In the genomic region with DNA sequence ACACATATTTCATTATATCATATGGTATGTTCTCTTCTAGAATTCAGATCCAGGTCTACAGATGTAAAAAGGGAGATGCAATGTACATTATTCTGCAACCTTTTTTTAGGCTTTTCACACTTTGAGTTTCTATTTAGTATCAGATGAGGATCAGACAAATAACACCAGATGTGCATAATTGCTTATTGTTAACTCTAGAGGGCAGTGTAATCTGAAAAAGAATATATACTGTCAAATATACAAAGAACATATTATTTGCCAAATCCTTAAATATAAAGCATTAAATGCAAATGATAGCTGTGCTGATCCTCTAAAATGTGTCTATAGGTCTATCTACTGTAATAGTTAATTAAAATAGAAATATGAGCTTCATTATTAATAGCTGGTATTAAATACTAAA, we compare ENCODE assay signal across 23 mouse cellular contexts.
DNase-seq lines count a peak whose midpoint lies in the region; ATAC-seq and TF ChIP-seq lines count a peak whose summit lies in the region.
"Had no signal": no experiment of that assay in that cellular context is flagged by ENCODE, and none has a peak within 500 bp of the region (broad histone marks: within the 10 kb centered on the region; RNA-seq: fewer than 3 reads in every experiment).

No protein-coding gene starts in this region.

- no peak overlapping the region for H3K4me2 ChIP-seq in heart, postnatal 0 days (ENCODE audit: low read depth, low read length)
- no peak overlapping the region for H3K4me2 ChIP-seq in heart, embryonic 12.5 days
- H3K4me2 ChIP-seq: heart, embryonic 11.5 days; hindbrain, embryonic 12.5 days; limb, embryonic 15.5 days; lung, embryonic 15.5 days had no signal

- no peaks in the 10 kb centered on the region for H3K4me1 ChIP-seq in heart, postnatal 0 days (ENCODE audit: control insufficient read depth, insufficient read depth)
- H3K4me1 ChIP-seq in heart, embryonic 12.5 days (replicated peaks), result no peaks in the 10 kb centered on the region
- no peaks in the 10 kb centered on the region for H3K4me1 ChIP-seq in E14TG2a.4 (replicated peaks; ENCODE audit: low read depth, low read length)
- H3K4me1 ChIP-seq: forebrain, embryonic 10.5 days; hindbrain, embryonic 12.5 days; limb, embryonic 15.5 days; lung, embryonic 15.5 days had no signal

- H3K4me3 ChIP-seq in heart, postnatal 0 days (ENCODE audit: low read depth, low read length), result no peak overlapping the region
- no peak overlapping the region for H3K4me3 ChIP-seq in heart, embryonic 12.5 days
- no peak overlapping the region for H3K4me3 ChIP-seq in left cerebral cortex, adult 2 months
- no peak overlapping the region for H3K4me3 ChIP-seq in E14TG2a.4 (replicated peaks; ENCODE audit: low read length)
- H3K4me3 ChIP-seq: forebrain, embryonic 10.5 days; gastrocnemius, adult 2 months; hindbrain, embryonic 12.5 days; limb, embryonic 15.5 days; lung, embryonic 15.5 days had no signal

- ATAC-seq in heart, postnatal 0 days (ENCODE audit: insufficient read depth, low read depth), result no peak
- no peak for ATAC-seq in heart, embryonic 12.5 days (ENCODE audit: insufficient number of reproducible peaks, low FRiP score)

- H3K27me3 ChIP-seq in heart, postnatal 0 days (ENCODE audit: control insufficient read depth, insufficient read depth, low read length), result no peaks in the 10 kb centered on the region
- H3K27me3 ChIP-seq in heart, embryonic 12.5 days (replicated peaks), result no peaks in the 10 kb centered on the region
- H3K27me3 ChIP-seq in E14TG2a.4 (ENCODE audit: insufficient read depth, low read length), result no peaks in the 10 kb centered on the region
- H3K27me3 ChIP-seq: hindbrain, embryonic 12.5 days; limb, embryonic 15.5 days; lung, embryonic 15.5 days had no signal

- TF ChIP-seq EP300 in heart, postnatal 0 days (IDR thresholded peaks at IDR 0.05; ENCODE audit: low read depth), result no peak

- no peak overlapping the region for H3K27ac ChIP-seq in heart, postnatal 0 days (ENCODE audit: low read depth)
- no peak overlapping the region for H3K27ac ChIP-seq in heart, embryonic 12.5 days (ENCODE audit: poor library complexity, severe bottlenecking)
- H3K27ac ChIP-seq in left cerebral cortex, adult 2 months, result no peak overlapping the region
- H3K27ac ChIP-seq: forebrain, embryonic 10.5 days; gastrocnemius, adult 2 months; hindbrain, embryonic 12.5 days; limb, embryonic 15.5 days; liver, embryonic 14.5 days; lung, embryonic 15.5 days had no signal

- DNase-seq in heart, postnatal 0 days (ENCODE audit: low spot score), result no peak
- DNase-seq in left cerebral cortex, adult 2 months (ENCODE audit: extremely low spot score in 1 of 2, low spot score in 2 of 2), result no peak
- no peak for DNase-seq in left cerebral cortex, postnatal 36 days (ENCODE audit: low spot score in 2 of 2)
- DNase-seq in brain, embryonic 14.5 days (ENCODE audit: low read depth), result peak; percentile 4
- no peak for DNase-seq in urinary bladder, postnatal 36 days (ENCODE audit: low spot score in 2 of 2)
- DNase-seq: adrenal gland, postnatal 14 days; cerebellum, adult 9-10 months; gastrocnemius, adult 2 months; heart, postnatal 14 days; kidney, adult 9 months; kidney, postnatal 36 days; layer of hippocampus, adult 9-11 months; left cerebral cortex, postnatal 4 days; lung, postnatal 4 days; right cerebral cortex, postnatal 14 days had no signal

- H3K9ac ChIP-seq in heart, postnatal 0 days (replicated peaks; ENCODE audit: low read depth, low read length), result no peak overlapping the region
- H3K9ac ChIP-seq in heart, embryonic 12.5 days, result no peak overlapping the region
- H3K9ac ChIP-seq: hindbrain, embryonic 12.5 days; limb, embryonic 15.5 days; liver, embryonic 14.5 days; lung, embryonic 15.5 days had no signal

- TF ChIP-seq POLR2A in brain, embryonic 14.5 days (IDR thresholded peaks at IDR 0.05; ENCODE audit: borderline replicate concordance, extremely low read depth, insufficient read depth, insufficient read length, poor library complexity, severe bottlenecking), result no peak

- no peaks in the 10 kb centered on the region for H3K9me3 ChIP-seq in heart, postnatal 0 days (replicated peaks; ENCODE audit: control insufficient read depth, low read length)
- H3K9me3 ChIP-seq in heart, embryonic 12.5 days (replicated peaks), result no peaks in the 10 kb centered on the region
- H3K9me3 ChIP-seq in E14TG2a.4 (ENCODE audit: low read length), result no peaks in the 10 kb centered on the region
- H3K9me3 ChIP-seq: forebrain, embryonic 10.5 days; hindbrain, embryonic 12.5 days; limb, embryonic 15.5 days; lung, embryonic 15.5 days had no signal

- intact Hi-C loops in left cerebral cortex, adult 2 months (cut with DNase I), result loop anchor here (5.0 kb wide), 1 partner anchor 569 kb away; no protein-coding TSS in a partner anchor
- intact Hi-C loops in left cerebral cortex, postnatal 36 days (cut with DNase I), result no loop called here

- TF ChIP-seq CTCF in heart, postnatal 0 days (IDR thresholded peaks at IDR 0.05; ENCODE audit: low read depth), result 0 out of 2 replicates have a peak, but pooled peaks have one; percentile 3
- TF ChIP-seq CTCF in left cerebral cortex, adult 2 months (IDR thresholded peaks at IDR 0.05), result peak; percentile 32; the same call in 1 of the 2 replicates
- TF ChIP-seq CTCF in E14TG2a.4 (conservative IDR thresholded peaks at IDR 0.05; ENCODE audit: low read length), result peak; percentile 44
- TF ChIP-seq CTCF in brain, embryonic 14.5 days (IDR thresholded peaks at IDR 0.05; ENCODE audit: borderline replicate concordance, extremely low read depth, insufficient read depth, insufficient read length), result no peak

- no peaks in the 10 kb centered on the region for H3K36me3 ChIP-seq in heart, postnatal 0 days (replicated peaks; ENCODE audit: control insufficient read depth, insufficient read depth, low read length)
- H3K36me3 ChIP-seq in heart, embryonic 12.5 days, result no peaks in the 10 kb centered on the region
- H3K36me3 ChIP-seq in E14TG2a.4 (ENCODE audit: insufficient read depth, low read length), result no peaks in the 10 kb centered on the region
- H3K36me3 ChIP-seq: forebrain, embryonic 10.5 days; hindbrain, embryonic 12.5 days; limb, embryonic 15.5 days; lung, embryonic 15.5 days had no signal
